ENCODE assay signal across 30 mouse cellular contexts in the genomic region with DNA sequence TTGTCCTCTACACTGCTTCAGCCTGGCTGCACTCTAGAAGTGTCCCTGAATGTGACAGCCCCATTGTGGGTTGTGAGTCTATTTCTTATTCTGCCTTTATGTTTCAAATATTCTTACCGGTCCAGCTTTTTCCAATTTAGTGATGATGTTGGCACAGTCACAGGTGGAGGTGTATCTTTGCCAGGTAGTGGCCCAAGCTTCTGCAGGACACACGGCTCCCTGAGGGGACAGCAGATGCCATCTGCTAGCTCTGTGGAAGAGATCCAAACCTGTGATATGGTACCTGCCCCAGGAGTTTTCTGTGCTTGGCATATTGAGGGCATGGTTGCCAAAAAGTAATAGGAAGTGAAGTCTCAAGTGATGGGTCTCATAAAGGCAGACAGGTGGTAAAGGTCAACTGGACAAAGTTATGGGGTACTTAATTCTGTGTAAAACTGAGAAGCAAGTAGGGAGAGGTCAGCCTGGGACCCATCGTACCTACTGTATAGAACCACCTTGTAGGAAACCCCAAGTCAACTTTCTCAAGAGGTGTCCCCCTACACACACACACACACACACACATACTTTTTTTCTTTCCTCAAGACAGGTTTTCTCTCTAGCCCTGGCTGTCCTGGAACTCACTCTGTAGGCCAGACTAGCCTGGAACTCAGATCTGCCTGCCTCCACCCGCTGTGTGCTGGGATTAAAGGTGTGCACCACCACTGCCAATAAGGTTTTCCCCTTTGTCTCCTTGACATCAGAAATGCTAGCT. TPM values are rescaled to one million over a fixed set of nuclear protein-coding genes. Genes with fewer than 3 reads are reported as not detected.
A peak's percentile ranks its signal among the peaks of the same experiment; 100 is the strongest.
DNase-seq lines count a peak whose midpoint lies in the region; ATAC-seq lines count a peak whose summit lies in the region.
"Had no signal": no experiment of that assay in that cellular context is flagged by ENCODE, and none has a peak within 500 bp of the region (broad histone marks: within the 10 kb centered on the region; RNA-seq: fewer than 3 reads in every experiment).

No protein-coding gene starts in this region.

- ATAC-seq in liver, embryonic 12.5 days, result no peak
- ATAC-seq: CD4-positive, CD25-positive, alpha-beta regulatory T cell, adult 4 months; forebrain, embryonic 15.5 days; intestine, postnatal 0 days; midbrain, embryonic 13.5 days had no signal

- 88% methylated on average over 4 of the region's 4 CpGs for WGBS in liver, embryonic 12.5 days (ENCODE audit: insufficient replicate concordance)

- peaks cover 59% of the 10 kb centered on the region for H3K36me3 ChIP-seq in liver, embryonic 12.5 days

- peaks cover 52% of the 10 kb centered on the region for H3K4me1 ChIP-seq in liver, embryonic 12.5 days
- H3K4me1 ChIP-seq: forebrain, embryonic 10.5 days; limb, embryonic 12.5 days had no signal

- H3K27me3 ChIP-seq in liver, embryonic 12.5 days (replicated peaks), result no peaks in the 10 kb centered on the region
- H3K27me3 ChIP-seq: embryonic facial prominence, embryonic 13.5 days; forebrain, embryonic 15.5 days; hindbrain, embryonic 12.5 days; limb, embryonic 12.5 days; lung, embryonic 15.5 days; midbrain, embryonic 13.5 days; neural tube, embryonic 15.5 days had no signal

- no peak overlapping the region for H3K4me3 ChIP-seq in liver, embryonic 12.5 days
- H3K4me3 ChIP-seq: embryonic facial prominence, embryonic 13.5 days; forebrain, embryonic 10.5 days; forebrain, embryonic 15.5 days; gastrocnemius, adult 2 months; hindbrain, embryonic 12.5 days; limb, embryonic 12.5 days; lung, embryonic 15.5 days; midbrain, embryonic 13.5 days; neural tube, embryonic 15.5 days had no signal

- H3K9ac ChIP-seq in liver, embryonic 12.5 days, result no peak overlapping the region
- H3K9ac ChIP-seq: embryonic facial prominence, embryonic 13.5 days; forebrain, embryonic 15.5 days; hindbrain, embryonic 12.5 days; limb, embryonic 12.5 days; liver, embryonic 14.5 days; lung, embryonic 15.5 days; midbrain, embryonic 13.5 days; neural tube, embryonic 15.5 days had no signal

- H3K27ac ChIP-seq in liver, embryonic 12.5 days, result peak overlapping the region; percentile 45; the same call in 1 of the 2 replicates
- H3K27ac ChIP-seq: embryonic facial prominence, embryonic 13.5 days; forebrain, embryonic 10.5 days; forebrain, embryonic 15.5 days; gastrocnemius, adult 2 months; hindbrain, embryonic 12.5 days; limb, embryonic 12.5 days; liver, embryonic 14.5 days; lung, embryonic 15.5 days; midbrain, embryonic 13.5 days; neural tube, embryonic 15.5 days had no signal

- H3K9me3 ChIP-seq in liver, embryonic 12.5 days (replicated peaks), result no peaks in the 10 kb centered on the region
- H3K9me3 ChIP-seq: embryonic facial prominence, embryonic 13.5 days; forebrain, embryonic 10.5 days; forebrain, embryonic 15.5 days; hindbrain, embryonic 12.5 days; limb, embryonic 12.5 days; lung, embryonic 15.5 days; midbrain, embryonic 13.5 days; neural tube, embryonic 15.5 days had no signal

- no peak overlapping the region for H3K4me2 ChIP-seq in liver, embryonic 12.5 days
- H3K4me2 ChIP-seq: embryonic facial prominence, embryonic 13.5 days; forebrain, embryonic 15.5 days; heart, embryonic 11.5 days; hindbrain, embryonic 12.5 days; limb, embryonic 12.5 days; lung, embryonic 15.5 days; midbrain, embryonic 13.5 days; neural tube, embryonic 15.5 days had no signal

- DNase-seq in liver, result no peak
- peak; percentile 98 for DNase-seq in brain, adult 2 months (ENCODE audit: low read depth, low spot score)
- DNase-seq in cerebellum, adult 11-12 months, result peak; percentile 97
- peak; percentile 98 for DNase-seq in cerebellum, adult 9-11 months
- no peak for DNase-seq in thymus, postnatal 0 days (ENCODE audit: low spot score)
- no peak for DNase-seq in embryo, embryonic 10.5 days (ENCODE audit: low spot score)
- no peak for DNase-seq in neural tube, embryonic 10.5 days (ENCODE audit: extremely low spot score, low spot score)
- DNase-seq: adrenal gland, postnatal 36 days; gastrocnemius, adult 2 months; gastrocnemius, postnatal 36 days; heart, adult 18-20 months; heart, postnatal 36 days; kidney, postnatal 14 days; layer of hippocampus, adult 9-11 months; spleen, adult 18-20 months; thymus, adult 18-20 months; thymus, postnatal 36 days had no signal

RNA-seq across cellular contexts. Expression of gene Rab5if, which starts 12.0 kb away (rescaled TPM):
- polyA plus RNA-seq in liver, embryonic 12.5 days (2016; fragmentation: Nextera tagmentation; extraction: Ambion mirVana), result 250 and 266 TPM in 2 replicates
- polyA plus RNA-seq in thymus, postnatal 0 days (2015; fragmentation: Nextera tagmentation; extraction: Ambion mirVana), result 178 and 179 TPM in 2 replicates

RNA-seq across cellular contexts. Expression of gene Sla2, which starts 12.1 kb away (rescaled TPM):
- 6.2 and 7.1 TPM in 2 replicates for polyA plus RNA-seq in liver, embryonic 12.5 days (2016; fragmentation: Nextera tagmentation; extraction: Ambion mirVana)
- 104 and 115 TPM in 2 replicates for polyA plus RNA-seq in thymus, postnatal 0 days (2015; fragmentation: Nextera tagmentation; extraction: Ambion mirVana)

RNA-seq across cellular contexts. Expression of gene 4930518I15Rik, which starts 17.2 kb away (rescaled TPM):
- 2.5 and 2.7 TPM in 2 replicates for polyA plus RNA-seq in liver, embryonic 12.5 days (2016; fragmentation: Nextera tagmentation; extraction: Ambion mirVana)
- 4.3 and 8.4 TPM in 2 replicates for polyA plus RNA-seq in thymus, postnatal 0 days (2015; fragmentation: Nextera tagmentation; extraction: Ambion mirVana)

RNA-seq across cellular contexts. Expression of gene Tgif2, which starts 35.1 kb away (rescaled TPM):
- 15.4 and 16.2 TPM in 2 replicates for polyA plus RNA-seq in liver, embryonic 12.5 days (2016; fragmentation: Nextera tagmentation; extraction: Ambion mirVana)
- polyA plus RNA-seq in thymus, postnatal 0 days (2015; fragmentation: Nextera tagmentation; extraction: Ambion mirVana), result 17.2 and 19.2 TPM in 2 replicates

Comparison
In these comparisons a context has a peak if more than half of its experiments do, and no peak if none do; other contexts are left out.
1. DNase-seq: peak in brain, adult 2 months (single experiment), cerebellum, adult 11-12 months (single experiment) and cerebellum, adult 9-11 months (single experiment); none in liver (single experiment), thymus, postnatal 0 days (single experiment), embryo, embryonic 10.5 days (single experiment) and neural tube, embryonic 10.5 days (single experiment).
2. RNA of gene Sla2, which starts 12.1 kb away (polyA plus RNA-seq): 104 to 115 TPM in thymus, postnatal 0 days; 6.2 to 7.1 TPM in liver, embryonic 12.5 days; every median in the first group is over 10 times any median in the second.